Mouse (Mus musculus): ENCODE data around the gene Sult1a1. TPM values are rescaled to one million over a fixed set of nuclear protein-coding genes. Genes with fewer than 3 reads are reported as not detected.

Gene Sult1a1
- polyA plus RNA-seq, 1 experiment from 2014 or later: 18.5 TPM

GRCm38 (mm10) chr7:126625807-126626600 lies 50.2 kb downstream of the Sult1a1 start:
- Histone ChIP-seq H3K9ac (ENCODE audit: low read length) (no peak overlapping the region), H3K27me3 (ENCODE audit: control insufficient read depth, insufficient read depth, low read length) (no peaks in the 10 kb centered on the region), H3K4me1 (ENCODE audit: control insufficient read depth, insufficient read depth, low read length) (peaks cover 5% of the 10 kb centered on the region; the same call in 1 of the 2 replicates), H3K4me3 (ENCODE audit: low read length) (no peak overlapping the region), H3K27ac (ENCODE audit: low read length) (no peak overlapping the region), H3K4me2 (ENCODE audit: low read depth, low read length) (no peak overlapping the region), H3K36me3 (ENCODE audit: control insufficient read depth, insufficient read depth) (no peaks in the 10 kb centered on the region), H3K9me3 (replicated peaks; ENCODE audit: control insufficient read depth, low read length) (no peaks in the 10 kb centered on the region)
- 79% methylated on average over 3 of the region's 3 CpGs for WGBS
- ATAC-seq (replicated peaks; ENCODE audit: extremely low read depth, insufficient read depth, low FRiP score): no peak

GRCm38 (mm10) chr7:126625369-126625768 lies 50.9 kb downstream of the Sult1a1 start:
- 33% methylated on average over 6 of the region's 6 CpGs for WGBS
- Histone ChIP-seq H3K4me1 (ENCODE audit: control insufficient read depth, insufficient read depth, low read length) (peaks cover 5% of the 10 kb centered on the region; the same call in 1 of the 2 replicates), H3K27ac (ENCODE audit: low read length) (no peak overlapping the region), H3K9me3 (replicated peaks; ENCODE audit: control insufficient read depth, low read length) (no peaks in the 10 kb centered on the region), H3K36me3 (ENCODE audit: control insufficient read depth, insufficient read depth) (no peaks in the 10 kb centered on the region), H3K9ac (ENCODE audit: low read length) (no peak overlapping the region), H3K4me2 (ENCODE audit: low read depth, low read length) (0 out of 2 replicates have a peak overlapping the region, but pooled peaks have one; percentile 10), H3K4me3 (ENCODE audit: low read length) (no peak overlapping the region), H3K27me3 (ENCODE audit: control insufficient read depth, insufficient read depth, low read length) (no peaks in the 10 kb centered on the region)
- ATAC-seq (replicated peaks; ENCODE audit: extremely low read depth, insufficient read depth, low FRiP score): peak; percentile 75

- no peaks in the 10 kb centered on the region for H3K36me3 ChIP-seq (ENCODE audit: control insufficient read depth, insufficient read depth)
- peak overlapping the region; percentile 10; the same call in 1 of the 2 replicates for H3K4me2 ChIP-seq (ENCODE audit: low read depth, low read length)
- H3K27ac ChIP-seq (ENCODE audit: low read length): no peak overlapping the region
- H3K9me3 ChIP-seq (replicated peaks; ENCODE audit: control insufficient read depth, low read length): no peaks in the 10 kb centered on the region
- H3K27me3 ChIP-seq (ENCODE audit: control insufficient read depth, insufficient read depth, low read length): no peaks in the 10 kb centered on the region
- no peak for ATAC-seq (replicated peaks; ENCODE audit: extremely low read depth, insufficient read depth, low FRiP score)
- peaks cover 5% of the 10 kb centered on the region; the same call in 1 of the 2 replicates for H3K4me1 ChIP-seq (ENCODE audit: control insufficient read depth, insufficient read depth, low read length)
- no peak overlapping the region for H3K9ac ChIP-seq (ENCODE audit: low read length)
- WGBS: 57% methylated on average over 16 of the region's 16 CpGs
- H3K4me3 ChIP-seq (ENCODE audit: low read length): peak overlapping the region; percentile 9; the same call in 1 of the 2 replicates
These were observed 51.5 kb downstream of the Sult1a1 start for GRCm38 (mm10) chr7:126624774-126625173.

GRCm38 (mm10) chr7:126623381-126623780 lies 52.9 kb downstream of the Sult1a1 start:
- H3K9ac ChIP-seq (ENCODE audit: low read length): no peak overlapping the region
- no peaks in the 10 kb centered on the region for H3K9me3 ChIP-seq (replicated peaks; ENCODE audit: control insufficient read depth, low read length)
- no peak overlapping the region for H3K4me2 ChIP-seq (ENCODE audit: low read depth, low read length)
- no peak overlapping the region for H3K27ac ChIP-seq (ENCODE audit: low read length)
- no peak for ATAC-seq (replicated peaks; ENCODE audit: extremely low read depth, insufficient read depth, low FRiP score)
- 64% methylated on average over 1 of the region's 1 CpGs for WGBS
- no peaks in the 10 kb centered on the region for H3K27me3 ChIP-seq (ENCODE audit: control insufficient read depth, insufficient read depth, low read length)
- H3K4me1 ChIP-seq (ENCODE audit: control insufficient read depth, insufficient read depth, low read length): peaks cover 5% of the 10 kb centered on the region; the same call in 1 of the 2 replicates
- no peak overlapping the region for H3K4me3 ChIP-seq (ENCODE audit: low read length)
- no peaks in the 10 kb centered on the region for H3K36me3 ChIP-seq (ENCODE audit: control insufficient read depth, insufficient read depth)

Other genes starting within 250 kb of the Sult1a1 start
- 22.1 and 22.2 TPM in 2 replicates for gene Rabep2, start 247.7 kb downstream of the Sult1a1 start, polyA plus RNA-seq (2015; fragmentation: Nextera tagmentation; extraction: Ambion mirVana)
- gene Atp2a1, start 213.3 kb downstream of the Sult1a1 start, polyA plus RNA-seq (2015; fragmentation: Nextera tagmentation; extraction: Ambion mirVana): 1.4 and 6.4 TPM in 2 replicates
- gene Sh2b1, start 201.0 kb downstream of the Sult1a1 start, polyA plus RNA-seq (2015; fragmentation: Nextera tagmentation; extraction: Ambion mirVana): 44.3 and 46.0 TPM in 2 replicates
- gene Tufm, start 189.1 kb downstream of the Sult1a1 start, polyA plus RNA-seq (2015; fragmentation: Nextera tagmentation; extraction: Ambion mirVana): 224 and 229 TPM in 2 replicates
- gene Atxn2l, start 173.0 kb downstream of the Sult1a1 start, polyA plus RNA-seq (2015; fragmentation: Nextera tagmentation; extraction: Ambion mirVana): 29.7 and 30.6 TPM in 2 replicates
- gene Eif3c, start 110.0 kb downstream of the Sult1a1 start, polyA plus RNA-seq (2015; fragmentation: Nextera tagmentation; extraction: Ambion mirVana): 115 and 120 TPM in 2 replicates
- gene Apobr, start 91.5 kb downstream of the Sult1a1 start, polyA plus RNA-seq (2015; fragmentation: Nextera tagmentation; extraction: Ambion mirVana): 0.71 and 0.75 TPM in 2 replicates
- gene Cln3, start 90.6 kb downstream of the Sult1a1 start, polyA plus RNA-seq (2015; fragmentation: Nextera tagmentation; extraction: Ambion mirVana): 20.2 TPM in 2 replicates
- gene Il27, start 81.5 kb downstream of the Sult1a1 start, polyA plus RNA-seq (2015; fragmentation: Nextera tagmentation; extraction: Ambion mirVana): not detected in 2 replicates
- gene Nupr1, start 45.6 kb downstream of the Sult1a1 start, polyA plus RNA-seq (2015; fragmentation: Nextera tagmentation; extraction: Ambion mirVana): 12.8 and 12.9 TPM in 2 replicates
- gene Sgf29, start 27.1 kb downstream of the Sult1a1 start, polyA plus RNA-seq (2015; fragmentation: Nextera tagmentation; extraction: Ambion mirVana): 36.1 and 39.1 TPM in 2 replicates
- gene Bola2, start 19.0 kb upstream of the Sult1a1 start, polyA plus RNA-seq (2015; fragmentation: Nextera tagmentation; extraction: Ambion mirVana): 75.4 and 85.6 TPM in 2 replicates
- 6.6 and 6.7 TPM in 2 replicates for gene Slx1b, start 19.4 kb upstream of the Sult1a1 start, polyA plus RNA-seq (2015; fragmentation: Nextera tagmentation; extraction: Ambion mirVana)
- 57.7 and 131 TPM in 2 replicates for gene Coro1a, start 31.4 kb upstream of the Sult1a1 start, polyA plus RNA-seq (2015; fragmentation: Nextera tagmentation; extraction: Ambion mirVana)
- gene Mapk3, start 83.2 kb upstream of the Sult1a1 start, polyA plus RNA-seq (2015; fragmentation: Nextera tagmentation; extraction: Ambion mirVana): 58.6 and 62.5 TPM in 2 replicates
- 0.75 and 1.00 TPM in 2 replicates for gene Gdpd3, start 89.9 kb upstream of the Sult1a1 start, polyA plus RNA-seq (2015; fragmentation: Nextera tagmentation; extraction: Ambion mirVana)
- gene Ypel3, start 100.5 kb upstream of the Sult1a1 start, polyA plus RNA-seq (2015; fragmentation: Nextera tagmentation; extraction: Ambion mirVana): 80.8 and 84.6 TPM in 2 replicates
- 0.09 and 0.58 TPM in 2 replicates for gene Tbx6, start 105.1 kb upstream of the Sult1a1 start, polyA plus RNA-seq (2015; fragmentation: Nextera tagmentation; extraction: Ambion mirVana)
- gene Ppp4c, start 116.1 kb upstream of the Sult1a1 start, polyA plus RNA-seq (2015; fragmentation: Nextera tagmentation; extraction: Ambion mirVana): 133 and 159 TPM in 2 replicates
- gene Fam57b, start 121.2 kb upstream of the Sult1a1 start, polyA plus RNA-seq (2015; fragmentation: Nextera tagmentation; extraction: Ambion mirVana): 0.86 and 1.4 TPM in 2 replicates
- gene 4930451I11Rik, start 155.2 kb upstream of the Sult1a1 start, polyA plus RNA-seq (2015; fragmentation: Nextera tagmentation; extraction: Ambion mirVana): not detected in 2 replicates
- gene Doc2a, start 171.0 kb upstream of the Sult1a1 start, polyA plus RNA-seq (2015; fragmentation: Nextera tagmentation; extraction: Ambion mirVana): not detected in 2 replicates
- gene Hirip3, start 185.5 kb upstream of the Sult1a1 start, polyA plus RNA-seq (2015; fragmentation: Nextera tagmentation; extraction: Ambion mirVana): 19.8 and 22.2 TPM in 2 replicates
- 50.5 and 52.0 TPM in 2 replicates for gene Ino80e, start 185.9 kb upstream of the Sult1a1 start, polyA plus RNA-seq (2015; fragmentation: Nextera tagmentation; extraction: Ambion mirVana)
- 31.1 and 35.4 TPM in 2 replicates for gene Taok2, start 208.3 kb upstream of the Sult1a1 start, polyA plus RNA-seq (2015; fragmentation: Nextera tagmentation; extraction: Ambion mirVana)
- gene Tmem219, start 246.5 kb upstream of the Sult1a1 start, polyA plus RNA-seq (2015; fragmentation: Nextera tagmentation; extraction: Ambion mirVana): 19.6 and 22.5 TPM in 2 replicates

Measured in heart, embryonic 16.5 days (tissue).